Mouse (Mus musculus) ES-E14 (cell line): ENCODE measurements around the gene Pttg1.

Experiments
- CHD2 ChIP-seq: IDR thresholded peaks from 2 replicates; pipeline ENCODE4 v1.6.1; 2014; ENCODE audit warnings: mild to moderate bottlenecking, low read depth, low read length, inconsistent platforms
- HCFC1 ChIP-seq: IDR thresholded peaks from 2 replicates; pipeline ENCODE4 v1.6.1; 2012; ENCODE audit warnings: low read length, inconsistent platforms, borderline replicate concordance; ENCODE audit not compliant: insufficient read depth
- MAFK ChIP-seq: IDR thresholded peaks from 2 replicates; pipeline ENCODE4 v1.6.1; 2014; ENCODE audit warnings: mild to moderate bottlenecking, low read depth, low read length, inconsistent platforms; ENCODE audit not compliant: insufficient read depth

GRCm38 (mm10) chr11:43443183-43443582, 17.1 kb upstream of the Pttg1 start:
- TF ChIP-seq MAFK (no peak), CHD2 (no peak), HCFC1 (no peak)
